In the genomic region with DNA sequence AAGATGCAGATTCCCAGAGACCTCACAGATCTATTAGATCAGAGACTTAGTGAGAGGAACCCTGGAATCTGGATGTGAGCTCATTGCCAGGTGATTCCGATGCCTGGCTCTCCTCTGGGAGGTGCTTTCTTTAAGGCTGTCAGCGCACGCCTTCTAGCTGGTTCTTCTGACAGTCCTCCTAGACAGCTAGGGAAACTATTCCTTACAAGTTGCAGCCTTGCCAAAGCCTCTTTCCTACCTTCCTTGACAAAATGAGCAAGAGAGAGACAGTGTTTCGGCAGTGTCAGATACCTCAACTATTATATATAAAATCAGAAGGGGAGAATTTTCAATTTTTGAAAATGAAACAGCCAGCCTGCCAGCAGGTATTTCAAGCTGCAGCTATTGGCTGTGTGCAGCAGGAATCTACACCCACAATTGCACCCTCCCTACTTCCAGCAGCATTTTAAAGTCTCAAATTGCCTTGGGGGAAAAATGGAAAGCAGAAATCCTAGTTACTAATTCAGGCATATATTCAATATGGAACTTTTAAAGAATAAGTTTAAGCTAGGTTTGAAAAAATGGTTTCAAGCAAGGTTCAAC, we compare ENCODE assay signal across 21 mouse cellular contexts.
DNase-seq lines count a peak whose midpoint lies in the region; ATAC-seq and TF ChIP-seq lines count a peak whose summit lies in the region.
"Had no signal": no experiment of that assay in that cellular context is flagged by ENCODE, and none has a peak within 500 bp of the region (broad histone marks: within the 10 kb centered on the region; RNA-seq: fewer than 3 reads in every experiment).

No protein-coding gene starts in this region.

- no peak overlapping the region for H3K9ac ChIP-seq in midbrain, embryonic 16.5 days (ENCODE audit: low read depth, low read length)
- H3K9ac ChIP-seq: embryonic facial prominence, embryonic 12.5 days; heart, embryonic 15.5 days; hindbrain, embryonic 15.5 days had no signal

- no peak overlapping the region for H3K4me2 ChIP-seq in midbrain, embryonic 16.5 days (ENCODE audit: low read length)
- H3K4me2 ChIP-seq: embryonic facial prominence, embryonic 12.5 days; heart, embryonic 11.5 days; heart, embryonic 15.5 days; hindbrain, embryonic 15.5 days had no signal

- DNase-seq in frontal cortex, postnatal 36 days (ENCODE audit: low spot score in 2 of 2): peak; percentile 10 to 41
- no peak for DNase-seq in frontal cortex, postnatal 14 days (ENCODE audit: low spot score in 2 of 2)
- no peak for DNase-seq in left cerebral cortex, adult 2 months (ENCODE audit: extremely low spot score in 1 of 2, low spot score in 2 of 2)
- no peak for DNase-seq in left cerebral cortex, adult 18-20 months (ENCODE audit: low spot score in 2 of 2)
- no peak for DNase-seq in midbrain, embryonic 10.5 days (ENCODE audit: low spot score)
- peak; percentile 53 for DNase-seq in telencephalon, adult 2 months (ENCODE audit: low read depth, low spot score)
- DNase-seq in cerebellum, postnatal 25 days: no peak
- DNase-seq: adrenal gland, adult 8-10 months; adrenal gland, postnatal 36 days; cerebellum, adult 11 months; cerebellum, adult 8-10 months; cerebellum, postnatal 14 days; gastrocnemius, postnatal 36 days; heart, adult 11 months; heart, postnatal 14 days had no signal

- peaks cover 9% of the 10 kb centered on the region for H3K4me1 ChIP-seq in midbrain, embryonic 16.5 days (ENCODE audit: control insufficient read depth, insufficient read depth, low read length)
- peaks cover 12% of the 10 kb centered on the region for H3K4me1 ChIP-seq in midbrain, embryonic 10.5 days
- H3K4me1 ChIP-seq: embryonic facial prominence, embryonic 12.5 days; heart, embryonic 15.5 days; hindbrain, embryonic 15.5 days had no signal

- peak overlapping the region; percentile 44; the same call in 1 of the 2 replicates for H3K27ac ChIP-seq in left cerebral cortex, adult 2 months
- peak overlapping the region; percentile 10 for H3K27ac ChIP-seq in midbrain, embryonic 16.5 days (ENCODE audit: low read length)
- no peak overlapping the region for H3K27ac ChIP-seq in midbrain, embryonic 10.5 days (replicated peaks)
- H3K27ac ChIP-seq: embryonic facial prominence, embryonic 12.5 days; heart, embryonic 15.5 days had no signal

- WGBS in midbrain, embryonic 16.5 days: 86% methylated on average over 4 of the region's 4 CpGs
- 92% methylated on average over 4 of the region's 4 CpGs for WGBS in midbrain, embryonic 10.5 days

- no peaks in the 10 kb centered on the region for H3K9me3 ChIP-seq in midbrain, embryonic 16.5 days (replicated peaks; ENCODE audit: control insufficient read depth, low read length, poor library complexity, severe bottlenecking)
- H3K9me3 ChIP-seq in midbrain, embryonic 10.5 days (replicated peaks): no peaks in the 10 kb centered on the region
- H3K9me3 ChIP-seq: embryonic facial prominence, embryonic 12.5 days; heart, embryonic 15.5 days; hindbrain, embryonic 15.5 days had no signal

- no peak for TF ChIP-seq CTCF in left cerebral cortex, adult 2 months (IDR thresholded peaks at IDR 0.05)

- intact Hi-C loops in left cerebral cortex, adult 2 months (cut with DNase I): no loop called here

- no peaks in the 10 kb centered on the region for H3K27me3 ChIP-seq in midbrain, embryonic 16.5 days (ENCODE audit: control insufficient read depth, insufficient read depth, low read depth, low read length)
- H3K27me3 ChIP-seq in midbrain, embryonic 10.5 days (ENCODE audit: low read depth, poor library complexity, severe bottlenecking): no peaks in the 10 kb centered on the region
- H3K27me3 ChIP-seq: embryonic facial prominence, embryonic 12.5 days; heart, embryonic 15.5 days; hindbrain, embryonic 15.5 days had no signal

- ATAC-seq in midbrain, embryonic 16.5 days: no peak
- ATAC-seq: forebrain, embryonic 16.5 days had no signal

- no peak overlapping the region for H3K4me3 ChIP-seq in left cerebral cortex, adult 2 months
- no peak overlapping the region for H3K4me3 ChIP-seq in midbrain, embryonic 16.5 days (ENCODE audit: low read depth, low read length)
- no peak overlapping the region for H3K4me3 ChIP-seq in midbrain, embryonic 10.5 days
- H3K4me3 ChIP-seq: embryonic facial prominence, embryonic 12.5 days; heart, embryonic 15.5 days; hindbrain, embryonic 15.5 days had no signal

- H3K36me3 ChIP-seq in midbrain, embryonic 16.5 days (ENCODE audit: control insufficient read depth, insufficient read depth, low read length): no peaks in the 10 kb centered on the region
- no peaks in the 10 kb centered on the region for H3K36me3 ChIP-seq in midbrain, embryonic 10.5 days
- H3K36me3 ChIP-seq: embryonic facial prominence, embryonic 12.5 days; heart, embryonic 15.5 days; hindbrain, embryonic 15.5 days had no signal

Comparison
In these comparisons a context has a peak if more than half of its experiments do, and no peak if none do; other contexts are left out.
1. DNase-seq: peak in frontal cortex, postnatal 36 days (2 of 2) and telencephalon, adult 2 months (single experiment); none in frontal cortex, postnatal 14 days (0 of 2), left cerebral cortex, adult 2 months (0 of 2), left cerebral cortex, adult 18-20 months (0 of 2), midbrain, embryonic 10.5 days (single experiment) and cerebellum, postnatal 25 days (0 of 2).